Mouse (Mus musculus) spleen, postnatal 36 days (tissue): ENCODE data around the gene Fgfr3.

ENCODE experiments used
- DNase-seq, 2 experiments: peaks; one replicate each; pipeline ENCODE4 v3.0.0; 2022; ENCODE audit warnings: low spot score in 2 of 2, mixed read lengths in 1 of 2

The Fgfr3 gene

DNA sequence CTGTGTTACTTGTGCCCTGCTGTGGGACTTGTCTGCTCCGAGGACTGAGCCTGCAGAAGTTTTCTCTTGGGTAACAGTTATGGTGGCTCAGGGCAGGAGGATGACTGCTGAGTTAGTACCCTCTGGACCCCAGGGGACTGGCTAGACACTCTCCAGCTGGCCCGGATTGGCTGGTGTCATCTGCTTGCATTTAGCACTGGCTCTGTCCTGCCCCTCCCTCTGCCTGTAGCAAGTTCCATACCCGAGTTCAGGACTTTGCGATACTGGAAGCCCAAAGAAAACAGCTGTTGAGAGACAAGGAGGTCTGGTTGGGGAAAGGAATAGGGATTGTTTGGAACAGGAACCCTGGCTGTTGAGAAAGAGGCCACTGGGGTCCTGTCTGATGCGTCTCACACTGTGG, 9.0 kb downstream of the Fgfr3 start:
- no peak for DNase-seq

DNA sequence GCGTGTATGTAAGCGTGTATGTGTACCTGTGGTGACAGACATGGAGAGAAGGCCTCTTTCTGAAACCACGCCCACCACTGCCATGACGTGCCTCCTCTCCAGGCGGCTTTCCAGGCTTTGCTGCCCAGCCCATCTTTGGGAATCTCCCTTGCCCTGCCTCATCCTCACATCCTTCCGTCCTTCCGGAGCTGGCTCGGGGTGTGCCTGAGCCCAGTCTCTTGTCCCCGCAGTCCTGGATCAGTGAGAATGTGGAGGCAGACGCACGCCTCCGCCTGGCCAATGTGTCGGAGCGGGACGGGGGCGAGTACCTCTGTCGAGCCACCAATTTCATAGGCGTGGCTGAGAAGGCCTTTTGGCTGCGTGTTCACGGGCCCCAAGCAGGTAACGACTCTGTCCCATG, 9.6 kb downstream of the Fgfr3 start:
- DNase-seq: no peak

DNA sequence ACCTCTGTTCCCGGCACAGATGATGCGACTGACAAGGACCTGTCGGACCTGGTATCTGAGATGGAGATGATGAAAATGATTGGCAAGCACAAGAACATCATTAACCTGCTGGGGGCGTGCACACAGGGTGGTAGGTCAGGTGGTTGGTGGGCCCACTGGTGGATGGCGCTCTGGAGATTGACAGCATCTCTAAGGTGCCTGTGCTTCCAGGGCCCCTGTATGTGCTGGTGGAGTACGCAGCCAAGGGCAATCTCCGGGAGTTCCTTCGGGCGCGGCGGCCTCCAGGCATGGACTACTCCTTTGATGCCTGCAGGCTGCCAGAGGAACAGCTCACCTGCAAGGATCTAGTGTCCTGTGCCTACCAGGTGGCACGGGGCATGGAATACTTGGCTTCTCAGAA, 12.4 kb downstream of the Fgfr3 start:
- DNase-seq: no peak

GRCm38 (mm10) chr5:33735412-33736092, 14.1 kb downstream of the Fgfr3 start:
- no peak for DNase-seq

DNA sequence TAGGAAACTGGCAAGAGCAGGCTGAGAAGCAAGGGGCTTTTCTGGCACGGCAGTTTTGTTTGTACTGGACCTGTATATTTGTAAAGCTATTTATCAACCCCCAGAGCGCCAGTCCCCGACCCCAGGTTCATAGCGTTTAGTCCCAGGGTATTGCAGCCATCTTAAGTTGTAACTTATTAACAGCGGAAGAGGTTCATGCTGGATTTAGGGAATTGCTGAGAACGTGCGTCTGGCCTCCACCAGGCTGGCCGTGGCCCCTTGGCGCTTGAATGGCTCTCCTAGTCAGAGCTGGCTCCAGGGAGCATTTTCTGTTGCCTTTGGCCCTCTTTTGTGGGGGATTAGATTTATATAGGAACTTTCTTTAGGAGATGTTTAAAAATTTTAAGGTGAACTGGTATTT, 14.8 kb downstream of the Fgfr3 start:
- no peak for DNase-seq

DNA sequence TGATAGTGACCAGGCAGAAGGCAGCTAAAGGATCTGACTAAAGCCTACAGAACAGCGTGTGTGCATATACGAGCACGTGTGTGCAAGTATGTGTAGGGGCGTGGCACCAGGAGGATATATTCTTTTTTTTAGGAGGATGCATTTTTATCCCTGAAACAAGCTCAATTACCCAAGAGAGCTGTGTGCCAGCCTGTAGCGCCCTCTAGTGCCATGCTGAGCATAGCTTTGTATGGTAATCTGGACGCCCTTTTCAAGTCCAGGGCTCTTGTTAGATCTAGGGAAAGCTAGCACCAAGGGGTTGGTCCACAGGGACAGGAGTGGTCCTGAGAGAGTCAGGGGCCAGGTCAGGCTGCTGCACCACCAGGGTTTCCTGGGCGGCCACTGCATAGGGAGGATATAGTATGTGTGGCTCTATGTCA, 16.4 kb downstream of the Fgfr3 start:
- DNase-seq: no peak

DNA sequence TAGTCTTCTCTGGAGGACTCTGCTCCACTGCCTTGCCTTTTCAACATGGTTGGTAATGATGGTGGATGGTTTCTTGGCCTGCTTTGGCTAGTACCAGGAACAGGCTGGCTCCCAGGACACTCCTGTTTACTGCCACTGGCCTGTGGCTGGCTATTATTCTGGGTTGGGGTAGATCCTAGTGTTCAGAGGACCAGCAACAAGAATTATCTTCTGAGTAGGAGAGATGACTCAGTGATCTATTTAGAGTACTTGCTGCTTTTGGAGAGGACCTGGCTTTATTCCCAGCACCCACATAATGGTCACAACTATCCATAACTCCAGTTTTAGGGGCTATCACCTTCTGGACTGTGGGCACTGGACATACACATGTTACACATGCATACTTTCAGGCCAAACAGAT, 16.9 kb downstream of the Fgfr3 start:
- DNase-seq: no peak

DNA sequence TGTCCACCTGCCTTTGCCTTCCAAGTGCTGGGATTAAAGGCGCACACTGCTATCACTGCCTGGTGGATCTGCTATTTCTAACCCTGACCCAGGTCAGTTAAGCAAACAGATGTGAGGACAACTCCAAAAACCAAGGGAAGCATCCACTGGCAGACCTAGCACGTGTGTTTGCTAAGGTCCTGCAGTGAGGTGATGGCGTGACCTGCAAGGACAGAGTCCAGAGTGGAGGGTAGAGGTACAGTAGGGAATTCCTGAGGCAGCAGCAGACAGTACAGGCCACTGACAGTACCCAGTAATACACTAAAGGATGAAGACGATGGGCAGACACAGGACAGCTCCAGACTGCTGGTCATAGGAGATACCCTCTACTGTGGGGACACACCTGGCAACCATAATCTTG, 19.1 kb downstream of the Fgfr3 start:
- no peak for DNase-seq

- DNase-seq: no peak
Observed at GRCm38 (mm10) chr5:33743481-33743880, 22.0 kb downstream of the Fgfr3 start.

DNA sequence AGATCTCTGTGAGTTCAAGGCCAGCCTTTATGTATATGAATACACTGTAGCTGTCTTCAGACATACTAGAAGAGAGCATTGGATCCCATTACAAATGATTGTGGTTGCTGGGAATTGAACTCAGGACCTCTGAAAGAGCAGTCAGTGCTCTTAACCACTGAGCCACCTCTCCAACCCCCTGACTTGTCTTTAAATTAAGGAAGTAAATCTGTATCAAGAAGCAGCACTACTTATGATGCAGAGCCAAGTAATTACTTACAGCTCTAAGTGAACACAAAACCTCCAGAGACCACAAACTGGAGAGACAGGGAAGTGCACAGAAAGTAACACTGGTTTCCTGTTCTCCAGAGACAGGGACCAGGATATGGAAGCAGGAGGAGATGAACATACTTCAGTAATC, 55.7 kb downstream of the Fgfr3 start:
- DNase-seq: no peak

GRCm38 (mm10) chr5:33781964-33782344, 60.5 kb downstream of the Fgfr3 start:
- DNase-seq: no peak

- DNase-seq: peak; percentile 97
Observed at GRCm38 (mm10) chr5:33782345-33782998, 61.0 kb downstream of the Fgfr3 start, which contains the start of gene Letm1. TSS of gene Letm1 (minus strand) at chr5:33782817.

- no peak for DNase-seq
Observed at GRCm38 (mm10) chr5:33782999-33783390, 61.5 kb downstream of the Fgfr3 start.
